Mouse (Mus musculus): Measurements from ENCODE around the gene Glud1.
A peak's percentile ranks its signal among the peaks of the same experiment; 100 is the strongest.

- TF ChIP-seq CTCF (IDR thresholded peaks at IDR 0.05), result no peak
- TF ChIP-seq EP300 (IDR thresholded peaks at IDR 0.05), result 0 out of 2 replicates have a peak, but pooled peaks have one; percentile 21
Observed at GRCm38 (mm10) chr14:34298871-34299700, 11.4 kb upstream of the Glud1 start.
